Mouse (Mus musculus) midbrain, postnatal 0 days (tissue): ENCODE measurements around the gene Tpx2. TPM values are rescaled to one million over a fixed set of nuclear protein-coding genes. Genes with fewer than 3 reads are reported as not detected.

Source experiments
- ATAC-seq: fragments of 200-750 bp; cut with Nextera tagmentation; 2 replicates; pipeline ENCODE4 v1.8.0; 2017; ENCODE audit warnings: moderate number of reproducible peaks, mild to moderate bottlenecking, moderate TSS enrichment, moderate library complexity; ENCODE audit not compliant: low FRiP score
- DNase-seq: peaks from one replicate; pipeline ENCODE4 v3.0.0-alpha.2; 2015; ENCODE audit warnings: low spot score
- H3K27ac ChIP-seq: fragments of 300-500 bp; sonication (generic); 2 replicates; pipeline ENCODE4 v1.5.1; 2014; ENCODE audit warnings: low read depth, mild to moderate bottlenecking, low read length, mixed read lengths
- H3K27me3 ChIP-seq: fragments of 300-500 bp; sonication (generic); 2 replicates; pipeline ENCODE4 v1.6.1; 2014; ENCODE audit warnings: low read length, control low read depth, mixed read lengths; ENCODE audit not compliant: insufficient read depth
- H3K36me3 ChIP-seq: fragments of 300-500 bp; sonication (generic); 2 replicates; pipeline ENCODE4 v1.6.1; 2014; ENCODE audit warnings: low read length, control low read depth, mixed read lengths; ENCODE audit not compliant: insufficient read depth
- H3K4me1 ChIP-seq: fragments of 300-500 bp; sonication (generic); 2 replicates; pipeline ENCODE4 v1.6.1; 2014; ENCODE audit warnings: mild to moderate bottlenecking, control low read depth, antibody characterized with exemption, low read length, mixed read lengths; ENCODE audit not compliant: insufficient read depth
- H3K4me2 ChIP-seq: fragments of 300-500 bp; sonication (generic); 2 replicates; pipeline ENCODE4 v1.6.1; 2014; ENCODE audit warnings: low read depth, mild to moderate bottlenecking, low read length, mixed read lengths; ENCODE audit not compliant: poor library complexity, severe bottlenecking
- H3K4me3 ChIP-seq: fragments of 300-500 bp; sonication (generic); 2 replicates; pipeline ENCODE4 v1.5.1; 2014; ENCODE audit warnings: low read depth, mild to moderate bottlenecking, low read length, moderate library complexity
- H3K9ac ChIP-seq: fragments of 300-500 bp; sonication (generic); replicated peaks from 2 replicates; pipeline ENCODE4 v1.6.1; 2014; ENCODE audit warnings: mild to moderate bottlenecking, low read length, moderate library complexity, mixed read lengths; ENCODE audit not compliant: poor library complexity, severe bottlenecking
- H3K9me3 ChIP-seq: fragments of 300-500 bp; sonication (generic); 2 replicates; pipeline ENCODE4 v1.6.1; 2016; ENCODE audit warnings: low read length, control low read depth
- CTCF ChIP-seq: IDR thresholded peaks from 2 replicates; pipeline ENCODE4 v1.5.1; 2016; ENCODE audit warnings: antibody characterized with exemption, mild to moderate bottlenecking
- WGBS: fragments of 180-500 bp; shearing (Covaris S2); extraction: QIAGEN DNeasy Blood & Tissue Kit; methylation state at CpG from one replicate; pipeline ENCODE4 v1.1.7; 2014; 5-methylcytosine and 5-hydroxymethylcytosine counted together
- polyA plus RNA-seq: library from polyadenylated mRNA; unstranded; fragments of >200 nt; fragmentation: Nextera tagmentation; extraction: Ambion mirVana; gene quantifications from 2 replicates; pipeline ENCODE4 v1.2.1, GENCODE M21; 2015
- total RNA-seq: library from RNA; depleted of rRNA; stranded (reverse); fragments of >200 nt; gene quantifications from 2 replicates; pipeline ENCODE4 v1.2.3, GENCODE M21; 2014

The Tpx2 gene
- total and polyA plus RNA-seq, 2 experiments from 2014 or later: 4.7 to 4.8 TPM

DNA sequence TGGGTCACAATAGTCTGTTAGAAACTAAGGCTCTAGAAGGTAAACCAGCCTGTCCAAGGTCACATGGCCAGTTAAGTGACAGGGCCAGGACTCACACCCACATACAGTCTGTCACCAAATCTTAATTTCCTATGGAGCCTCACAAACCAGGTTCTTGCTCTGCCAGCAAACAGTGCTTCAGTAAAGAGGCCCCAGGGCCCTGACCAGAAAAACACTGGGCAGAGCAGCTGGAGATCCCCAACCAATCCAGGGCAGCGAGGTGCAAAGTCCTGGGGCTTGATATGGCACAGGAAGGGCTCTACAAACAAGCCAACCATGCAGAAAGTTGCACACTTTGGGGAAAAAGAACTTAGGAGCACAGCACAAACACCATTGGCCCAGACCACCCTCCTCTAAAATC lies 19.2 kb upstream of the Tpx2 start:
- Histone ChIP-seq H3K27ac (no peak overlapping the region), H3K4me1 (peaks cover 35% of the 10 kb centered on the region)

DNA sequence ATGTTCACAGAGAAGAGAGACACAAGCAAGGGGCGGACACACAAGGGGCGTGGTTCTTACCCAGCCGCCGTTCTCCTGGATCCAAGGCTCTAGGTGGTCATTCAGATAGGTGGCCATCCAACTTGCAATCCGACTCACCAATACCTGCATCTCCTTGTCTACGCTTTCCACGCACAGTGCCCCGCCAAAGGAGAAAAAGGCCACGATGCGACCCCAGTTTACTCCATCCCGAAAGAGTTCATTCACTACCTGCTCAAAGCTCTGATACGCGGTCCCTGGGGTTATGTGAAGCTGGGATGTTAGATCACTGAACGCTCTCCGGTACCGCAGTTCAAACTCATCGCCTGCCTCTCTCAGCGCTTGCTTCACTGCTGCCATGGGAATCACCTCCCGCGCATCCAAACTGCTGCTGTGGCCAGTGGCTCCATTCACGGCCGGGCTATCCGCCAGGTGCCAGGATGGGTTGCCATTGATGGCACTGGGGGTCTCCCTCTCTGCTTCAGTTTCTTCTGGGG lies 18.3 kb upstream of the Tpx2 start:
- WGBS: 57% methylated on average over 22 of the region's 23 CpGs
- TF ChIP-seq CTCF: no peak
- no peak for ATAC-seq

More for the DNA sequence above, 19.2 kb upstream of the Tpx2 start:
- no peak for TF ChIP-seq CTCF
- Histone ChIP-seq H3K27me3 (no peaks in the 10 kb centered on the region), H3K9ac (peak overlapping the region; percentile 86), H3K4me3 (peak overlapping the region; percentile 71), H3K9me3 (no peaks in the 10 kb centered on the region), H3K36me3 (no peaks in the 10 kb centered on the region), H3K4me2 (peak overlapping the region; percentile 92)
- no peak for DNase-seq
- no peak for ATAC-seq
- WGBS: 56% methylated on average over 1 of the region's 1 CpGs

DNA sequence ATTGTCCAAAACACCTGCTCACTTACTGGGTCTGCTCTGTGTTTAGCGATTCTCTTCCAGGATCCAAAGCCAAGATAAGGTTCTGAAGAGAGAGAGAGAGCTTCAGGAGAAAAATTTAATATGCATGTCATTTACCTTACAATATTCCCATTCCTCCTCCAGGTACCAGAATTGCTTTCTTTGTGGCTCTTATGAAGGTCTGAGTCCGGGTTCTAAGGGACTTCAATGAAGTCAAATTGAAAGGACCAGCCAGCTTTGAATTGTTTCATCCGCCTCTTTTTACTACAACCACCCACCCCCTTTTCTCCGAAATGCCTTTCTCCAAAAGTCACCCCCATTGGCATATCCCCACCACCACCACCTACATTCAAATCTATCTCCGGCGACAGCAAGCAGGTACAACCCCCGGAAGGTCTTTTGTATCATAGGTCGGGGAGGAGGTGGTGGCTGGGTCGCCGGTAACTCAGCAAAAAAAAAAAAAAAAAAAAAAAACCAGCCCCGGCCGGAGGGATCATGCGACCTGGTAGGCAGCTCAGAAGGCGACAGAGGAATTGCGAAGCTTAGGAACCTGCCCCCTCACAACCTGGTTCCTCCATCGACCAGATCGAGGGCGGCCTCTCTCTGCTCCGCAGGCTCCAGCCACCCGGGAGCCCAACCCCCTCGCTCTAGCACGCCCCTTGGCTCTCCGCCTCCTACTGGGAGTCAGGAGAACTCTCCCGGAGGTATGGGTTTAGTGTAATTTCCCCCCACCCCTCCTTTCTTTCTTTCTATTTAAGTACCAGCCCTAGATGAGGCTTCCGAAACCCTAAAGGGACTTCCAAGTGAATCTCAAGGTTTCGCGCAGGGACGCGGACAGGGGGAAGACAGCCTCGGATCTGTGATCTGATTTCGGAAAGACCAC lies 17.5 kb upstream of the Tpx2 start:
- H3K4me3 ChIP-seq: peak overlapping the region; percentile 71
- under 1% methylated on average over 30 of the region's 31 CpGs for WGBS
- H3K4me1 ChIP-seq: peaks cover 35% of the 10 kb centered on the region
- H3K9ac ChIP-seq: peak overlapping the region; percentile 86
- no peaks in the 10 kb centered on the region for H3K9me3 ChIP-seq
- H3K27ac ChIP-seq: peak overlapping the region; percentile 95
- no peaks in the 10 kb centered on the region for H3K27me3 ChIP-seq
- H3K4me2 ChIP-seq: peak overlapping the region; percentile 92
- DNase-seq (peak; percentile 91), ATAC-seq (peak; percentile 90)
- H3K36me3 ChIP-seq: no peaks in the 10 kb centered on the region
- peak; percentile 78 for TF ChIP-seq CTCF

More for the DNA sequence above, 18.3 kb upstream of the Tpx2 start:
- Histone ChIP-seq H3K4me1 (peaks cover 35% of the 10 kb centered on the region), H3K36me3 (no peaks in the 10 kb centered on the region), H3K4me2 (peak overlapping the region; percentile 92), H3K27me3 (no peaks in the 10 kb centered on the region), H3K9me3 (no peaks in the 10 kb centered on the region), H3K9ac (peak overlapping the region; percentile 86), H3K27ac (peak overlapping the region; percentile 47; the same call in 1 of the 2 replicates), H3K4me3 (peak overlapping the region; percentile 71)
- peak; percentile 30 for DNase-seq

DNA sequence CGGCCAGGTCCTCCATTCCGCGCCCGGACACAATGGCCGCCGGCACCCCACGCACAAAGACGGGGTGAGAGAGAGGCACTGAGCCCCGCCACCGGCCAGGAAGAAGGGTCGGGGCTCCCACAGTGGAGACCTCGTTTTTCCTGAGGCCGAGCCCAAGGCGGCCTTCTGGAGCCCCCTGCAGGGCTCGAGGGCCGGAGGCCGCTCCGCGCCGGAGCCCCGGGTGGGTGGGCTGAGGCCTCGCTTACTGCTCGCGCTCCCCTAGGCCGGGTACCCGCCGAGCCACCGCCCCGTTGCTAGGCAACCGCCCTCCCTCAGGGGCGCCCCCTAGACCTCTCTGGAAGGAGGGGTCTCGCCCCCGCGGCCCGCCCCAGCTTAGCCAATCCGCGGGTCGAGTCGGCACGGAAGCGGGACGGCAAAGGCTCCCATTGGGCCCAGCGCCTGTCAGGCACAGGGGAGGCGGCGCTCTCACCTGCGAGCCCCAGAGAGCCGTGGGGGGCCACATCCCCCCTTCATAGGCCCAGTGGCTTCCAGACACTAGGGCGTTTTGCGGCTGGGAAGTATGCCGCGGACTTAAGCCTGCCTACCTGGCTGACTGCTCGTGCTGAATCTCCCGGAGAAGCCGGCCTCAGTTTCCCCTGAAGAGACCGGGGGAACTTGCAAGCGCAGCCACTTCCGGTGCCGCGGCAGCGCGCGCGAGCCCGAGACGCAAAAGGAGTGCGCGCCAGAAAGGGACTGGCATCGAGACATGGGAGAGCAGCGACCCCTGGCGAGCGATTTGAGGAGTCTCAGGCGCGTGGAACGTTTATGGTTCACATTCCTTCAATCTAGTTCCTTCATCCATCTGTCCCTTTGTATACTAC lies 16.5 kb upstream of the Tpx2 start, which contains the start of gene Bcl2l1:
Bcl2l1 (minus strand) TSS at position 710 of the 860 bp plus-strand sequence.
- H3K4me2 ChIP-seq: peak within 1 kb of the TSS; percentile 92
- peaks cover 30% of the 10 kb centered on the region for H3K4me1 ChIP-seq
- WGBS: under 1% methylated on average over 62 of the region's 74 CpGs
- no peaks in the 10 kb centered on the region for H3K9me3 ChIP-seq
- H3K4me3 ChIP-seq: peak within 1 kb of the TSS; percentile 71
- peak; percentile 98 for TF ChIP-seq CTCF
- ATAC-seq: peak; percentile 96
- peak within 1 kb of the TSS; percentile 86 for H3K9ac ChIP-seq
- DNase-seq: peak; percentile 98
- H3K27ac ChIP-seq: peak within 1 kb of the TSS; percentile 95
- H3K36me3 ChIP-seq: no peaks in the 10 kb centered on the region
- H3K27me3 ChIP-seq: no peaks in the 10 kb centered on the region

DNA sequence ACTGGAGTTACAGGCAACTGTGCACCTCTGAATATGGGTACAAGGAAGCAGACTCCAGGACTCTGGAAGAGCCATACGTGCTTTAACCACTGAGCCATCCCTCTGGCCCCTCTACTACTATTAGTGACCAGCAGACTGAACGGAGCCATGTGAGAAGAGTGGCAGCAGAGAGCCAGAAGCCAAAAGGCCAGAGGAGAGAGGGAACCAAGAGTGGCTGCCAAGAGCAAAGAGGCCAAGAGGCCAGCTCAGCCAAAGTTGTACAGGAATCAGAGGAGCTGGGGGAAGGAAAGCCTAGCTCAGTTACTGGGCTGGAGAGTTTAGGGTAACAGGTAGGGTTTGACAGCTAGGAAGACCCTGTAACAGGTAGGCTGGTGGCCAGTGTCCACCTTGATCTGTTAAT lies 8.5 kb upstream of the Tpx2 start:
- Histone ChIP-seq H3K27ac (no peak overlapping the region), H3K36me3 (no peaks in the 10 kb centered on the region), H3K4me3 (no peak overlapping the region), H3K4me2 (no peak overlapping the region), H3K4me1 (no peaks in the 10 kb centered on the region), H3K9ac (no peak overlapping the region), H3K27me3 (no peaks in the 10 kb centered on the region), H3K9me3 (no peaks in the 10 kb centered on the region)
- ATAC-seq (no peak), DNase-seq (no peak)
- WGBS: 81% methylated on average over 2 of the region's 2 CpGs
- TF ChIP-seq CTCF: no peak
